Mouse (Mus musculus) ES-Bruce4 (cell line): ENCODE data around the gene Prtg. TPM values are rescaled to one million over a fixed set of nuclear protein-coding genes. Genes with fewer than 3 reads are reported as not detected.

ENCODE experiments used
- H3K27ac ChIP-seq: 2 replicates; pipeline ENCODE4 v1.5.1; 2012; ENCODE audit warnings: low read length, inconsistent platforms; ENCODE audit not compliant: insufficient read depth
- H3K27me3 ChIP-seq: 2 replicates; pipeline ENCODE4 v1.6.1; 2012; ENCODE audit warnings: mild to moderate bottlenecking, low read length, inconsistent platforms; ENCODE audit not compliant: control insufficient read depth, poor library complexity, insufficient read depth, severe bottlenecking
- H3K36me3 ChIP-seq: 2 replicates; pipeline ENCODE4 v1.6.1; 2012; ENCODE audit warnings: inconsistent platforms, mild to moderate bottlenecking, low read length, moderate library complexity; ENCODE audit not compliant: control insufficient read depth, poor library complexity, insufficient read depth, severe bottlenecking
- H3K4me1 ChIP-seq: one replicate; pipeline ENCODE4 v1.8.1; 2011; ENCODE audit warnings: low read length; ENCODE audit not compliant: control insufficient read depth, insufficient read depth
- H3K4me3 ChIP-seq: 2 replicates; pipeline ENCODE4 v1.5.1; 2011; ENCODE audit warnings: low read depth, mild to moderate bottlenecking, low read length
- H3K9ac ChIP-seq: 2 replicates; pipeline ENCODE4 v1.6.1; 2012; ENCODE audit warnings: low read depth, mild to moderate bottlenecking, inconsistent platforms; ENCODE audit not compliant: poor library complexity, severe bottlenecking
- H3K9me3 ChIP-seq: replicated peaks from 2 replicates; pipeline ENCODE4 v1.6.1; 2012; ENCODE audit warnings: mild to moderate bottlenecking, low read length, inconsistent platforms; ENCODE audit not compliant: control insufficient read depth, poor library complexity, insufficient read depth, severe bottlenecking
- CTCF ChIP-seq: IDR thresholded peaks from one replicate; pipeline ENCODE4 v1.8.1; 2011; ENCODE audit warnings: low read depth, low read length
- EP300 ChIP-seq: IDR thresholded peaks from 2 replicates; pipeline ENCODE4 v1.6.1; 2011; ENCODE audit warnings: low read depth, low read length; ENCODE audit not compliant: insufficient read depth
- POLR2A ChIP-seq: IDR thresholded peaks from one replicate; pipeline ENCODE4 v1.8.1; 2011; ENCODE audit warnings: low read length; ENCODE audit not compliant: insufficient read depth
- polyA plus RNA-seq: library from polyadenylated mRNA; stranded (reverse); fragments of >200 nt; gene quantifications from 2 replicates; pipeline ENCODE4 v1.2.4, GENCODE M21; 2011; ENCODE audit warnings: low read depth; ENCODE audit not compliant: missing spikeins, insufficient read depth, insufficient read length

Gene Prtg
- polyA plus RNA-seq, 1 experiment, result 78.5 TPM

DNA sequence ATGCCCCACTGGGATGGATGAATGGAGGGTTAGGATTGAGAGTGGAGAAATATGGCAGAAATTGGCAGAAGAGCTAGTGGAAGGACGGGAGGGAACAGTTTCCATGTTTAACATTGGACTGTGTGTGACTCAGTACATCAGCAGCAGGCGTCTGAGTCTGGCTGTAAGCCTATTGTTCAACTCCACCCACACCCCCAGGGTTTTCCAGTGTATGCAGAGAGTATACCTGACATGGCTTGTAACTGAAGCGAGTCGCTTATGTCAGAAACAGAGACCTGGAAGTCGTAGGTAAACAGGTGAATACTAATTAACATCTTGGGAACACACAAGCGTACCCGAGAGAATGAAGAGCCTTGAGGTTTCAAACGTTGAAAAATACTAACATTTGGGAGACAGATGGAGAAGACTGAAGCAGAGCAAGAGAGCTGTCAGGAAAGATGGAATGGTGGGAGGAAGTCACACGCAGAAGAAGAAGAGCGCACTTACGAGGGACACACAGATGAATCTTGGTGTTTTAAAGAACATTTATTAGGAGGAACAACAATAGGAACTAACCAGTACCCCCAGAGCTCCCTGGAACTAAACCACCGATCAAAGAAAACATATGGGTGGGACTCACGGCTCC is 124.6 kb downstream of the Prtg start:
- H3K4me3 ChIP-seq, result no peak overlapping the region
- no peaks in the 10 kb centered on the region for H3K36me3 ChIP-seq
- H3K27me3 ChIP-seq, result peaks cover 1% of the 10 kb centered on the region; the same call in 1 of the 2 replicates

GRCm38 (mm10) chr9:72935309-72935708 is 128.6 kb downstream of the Prtg start:
- TF ChIP-seq POLR2A (no peak), CTCF (peak; percentile 61)
- Histone ChIP-seq H3K36me3 (no peaks in the 10 kb centered on the region), H3K27me3 (no peaks in the 10 kb centered on the region), H3K4me3 (no peak overlapping the region), H3K27ac (no peak overlapping the region), H3K9me3 (no peaks in the 10 kb centered on the region), H3K4me1 (no peaks in the 10 kb centered on the region), H3K9ac (no peak overlapping the region)

More for the DNA sequence above, 124.6 kb downstream of the Prtg start:
- no peak overlapping the region for H3K9ac ChIP-seq
- no peak for TF ChIP-seq POLR2A
- TF ChIP-seq EP300, result no peak
- no peak for TF ChIP-seq CTCF
- H3K4me1 ChIP-seq, result no peaks in the 10 kb centered on the region
- no peak overlapping the region for H3K27ac ChIP-seq
- no peaks in the 10 kb centered on the region for H3K9me3 ChIP-seq

- no peaks in the 10 kb centered on the region for H3K4me1 ChIP-seq
- H3K9me3 ChIP-seq, result no peaks in the 10 kb centered on the region
- H3K27ac ChIP-seq, result no peak overlapping the region
- no peak overlapping the region for H3K4me3 ChIP-seq
- H3K27me3 ChIP-seq, result no peaks in the 10 kb centered on the region
- H3K36me3 ChIP-seq, result no peaks in the 10 kb centered on the region
- H3K9ac ChIP-seq, result no peak overlapping the region
- TF ChIP-seq CTCF (no peak), EP300 (no peak), POLR2A (no peak)
Measured at GRCm38 (mm10) chr9:72936301-72936700, 129.6 kb downstream of the Prtg start.

GRCm38 (mm10) chr9:72943424-72943823 is 136.8 kb downstream of the Prtg start:
- TF ChIP-seq CTCF (peak; percentile 68), POLR2A (no peak)
- Histone ChIP-seq H3K9me3 (peaks cover 5% of the 10 kb centered on the region), H3K27me3 (no peaks in the 10 kb centered on the region), H3K27ac (no peak overlapping the region), H3K4me1 (no peaks in the 10 kb centered on the region), H3K36me3 (no peaks in the 10 kb centered on the region), H3K4me3 (no peak overlapping the region), H3K9ac (no peak overlapping the region)

- Histone ChIP-seq H3K4me1 (no peaks in the 10 kb centered on the region), H3K9ac (no peak overlapping the region), H3K27ac (no peak overlapping the region), H3K27me3 (no peaks in the 10 kb centered on the region), H3K4me3 (0 out of 2 replicates have a peak overlapping the region, but pooled peaks have one; percentile 4), H3K36me3 (no peaks in the 10 kb centered on the region), H3K9me3 (peaks cover 5% of the 10 kb centered on the region)
- TF ChIP-seq POLR2A (no peak), CTCF (no peak), EP300 (no peak)
Measured at GRCm38 (mm10) chr9:72944286-72944685, 137.6 kb downstream of the Prtg start.

GRCm38 (mm10) chr9:72947010-72947409 is 140.3 kb downstream of the Prtg start:
- Histone ChIP-seq H3K4me3 (no peak overlapping the region), H3K36me3 (no peaks in the 10 kb centered on the region), H3K27ac (no peak overlapping the region), H3K9ac (no peak overlapping the region), H3K4me1 (no peaks in the 10 kb centered on the region), H3K27me3 (no peaks in the 10 kb centered on the region), H3K9me3 (peaks cover 5% of the 10 kb centered on the region)
- no peak for TF ChIP-seq EP300
- TF ChIP-seq POLR2A, result no peak
- no peak for TF ChIP-seq CTCF
